Mouse (Mus musculus) cerebellum, adult 9-10 months (tissue): ENCODE results near the gene Sap25.
A peak's percentile ranks its signal among the peaks of the same experiment; 100 is the strongest.

Experiments used
- DNase-seq: peaks from one replicate; pipeline ENCODE4 v3.0.0; 2022

The Sap25 gene

GRCm38 (mm10) chr5:137628498-137629305 lies 12.4 kb upstream of the Sap25 start, which contains the start of the genes Fbxo24, Lrch4 and Gm20605:
Gene Fbxo24 (minus strand): TSS chr5:137629002.
Gene Lrch4 (plus strand): TSS chr5:137629121.
Gene Gm20605 (plus strand): TSS chr5:137629175.
- peak; percentile 100 for DNase-seq

GRCm38 (mm10) chr5:137629306-137629721 lies 11.8 kb upstream of the Sap25 start:
- peak; percentile 80 for DNase-seq

GRCm38 (mm10) chr5:137629906-137630545 lies 11.1 kb upstream of the Sap25 start:
- DNase-seq = peak; percentile 44

- DNase-seq = peak; percentile 38
Observed at GRCm38 (mm10) chr5:137630602-137631001, 10.5 kb upstream of the Sap25 start.

- DNase-seq = no peak
Observed at GRCm38 (mm10) chr5:137631171-137631570, 10.0 kb upstream of the Sap25 start.

- DNase-seq = no peak
Observed at GRCm38 (mm10) chr5:137631591-137631990, 9.5 kb upstream of the Sap25 start.

GRCm38 (mm10) chr5:137633397-137634084 lies 7.6 kb upstream of the Sap25 start:
- DNase-seq = no peak

- DNase-seq = no peak
Observed at GRCm38 (mm10) chr5:137639472-137639871, 1.7 kb upstream of the Sap25 start.

- no peak for DNase-seq
Observed at GRCm38 (mm10) chr5:137642886-137643285, 1.8 kb downstream of the Sap25 start.

GRCm38 (mm10) chr5:137644484-137644883 lies 3.4 kb downstream of the Sap25 start:
- DNase-seq = no peak

- no peak for DNase-seq
Observed at GRCm38 (mm10) chr5:137645091-137645651, 4.0 kb downstream of the Sap25 start.

- no peak for DNase-seq
Observed at GRCm38 (mm10) chr5:137645652-137646091, 4.5 kb downstream of the Sap25 start, which contains the start of gene Irs3. Gene Irs3 (minus strand): TSS chr5:137645714.

GRCm38 (mm10) chr5:137647827-137648601 lies 6.9 kb downstream of the Sap25 start:
- DNase-seq = no peak

- no peak for DNase-seq
Observed at GRCm38 (mm10) chr5:137649251-137649650, 8.1 kb downstream of the Sap25 start.

GRCm38 (mm10) chr5:137649669-137650571 lies 8.8 kb downstream of the Sap25 start:
- no peak for DNase-seq

- DNase-seq = peak; percentile 86
Observed at GRCm38 (mm10) chr5:137652474-137652873, 11.3 kb downstream of the Sap25 start.

GRCm38 (mm10) chr5:137653366-137653765 lies 12.2 kb downstream of the Sap25 start:
- DNase-seq = no peak

GRCm38 (mm10) chr5:137654746-137655145 lies 13.6 kb downstream of the Sap25 start:
- DNase-seq = no peak

GRCm38 (mm10) chr5:137656977-137657376 lies 15.8 kb downstream of the Sap25 start:
- DNase-seq = peak; percentile 83

- no peak for DNase-seq
Observed at GRCm38 (mm10) chr5:137660064-137660688, 19.0 kb downstream of the Sap25 start.

GRCm38 (mm10) chr5:137663057-137663456 lies 21.9 kb downstream of the Sap25 start:
- DNase-seq = no peak
